ENCODE assay signal across 21 mouse cellular contexts in the genomic region with DNA sequence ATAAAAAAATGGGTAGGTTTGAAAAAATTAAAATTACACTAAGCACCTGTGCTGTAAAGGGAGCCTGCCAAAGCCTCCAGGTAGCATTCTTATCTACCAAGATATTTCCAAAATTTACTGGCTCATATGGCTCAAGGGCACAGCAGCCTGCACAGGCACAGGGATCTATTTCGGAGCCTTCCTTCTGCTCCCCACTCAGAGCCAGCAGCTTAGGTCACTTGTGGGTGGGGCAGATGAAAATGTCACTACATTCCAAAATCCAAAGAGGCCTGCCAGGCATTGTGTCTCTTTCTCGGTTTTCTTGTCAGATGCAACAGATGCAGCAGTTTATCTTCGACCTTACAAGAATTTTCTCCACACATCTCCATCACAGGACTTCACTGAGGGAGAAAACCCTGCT. TPM values are rescaled to one million over a fixed set of nuclear protein-coding genes. Genes with fewer than 3 reads are reported as not detected.
"Had no signal": no experiment of that assay in that cellular context is flagged by ENCODE, and none has a peak within 500 bp of the region (broad histone marks: within the 10 kb centered on the region; RNA-seq: fewer than 3 reads in every experiment).

No protein-coding gene starts in this region.

- H3K27me3 ChIP-seq: limb, embryonic 12.5 days; limb, embryonic 15.5 days; midbrain, embryonic 12.5 days; neural tube, embryonic 13.5 days; stomach, embryonic 15.5 days had no signal

- H3K4me1 ChIP-seq: limb, embryonic 12.5 days; limb, embryonic 15.5 days; midbrain, embryonic 12.5 days; neural tube, embryonic 13.5 days; stomach, embryonic 15.5 days had no signal

- ATAC-seq: liver, postnatal 0 days; lung, postnatal 0 days; midbrain, embryonic 16.5 days had no signal

- H3K4me2 ChIP-seq: limb, embryonic 12.5 days; limb, embryonic 15.5 days; liver, embryonic 11.5 days; lung, embryonic 14.5 days; midbrain, embryonic 12.5 days; neural tube, embryonic 13.5 days; stomach, embryonic 15.5 days had no signal

- H3K9me3 ChIP-seq: limb, embryonic 12.5 days; limb, embryonic 15.5 days; midbrain, embryonic 12.5 days; neural tube, embryonic 13.5 days; stomach, embryonic 15.5 days had no signal

- H3K36me3 ChIP-seq: limb, embryonic 15.5 days; stomach, embryonic 15.5 days had no signal

- H3K9ac ChIP-seq: limb, embryonic 12.5 days; limb, embryonic 15.5 days; liver, embryonic 14.5 days; liver, postnatal 0 days; lung, embryonic 14.5 days; midbrain, embryonic 12.5 days; neural tube, embryonic 13.5 days; stomach, embryonic 15.5 days had no signal

- DNase-seq: kidney, postnatal 10 days; kidney, postnatal 36 days; left cerebral cortex, postnatal 4 days; liver, postnatal 0 days; lung, embryonic 14.5 days; retina, postnatal 1 day; right cerebral cortex, postnatal 25 days; spleen, adult 18-20 months; thymus, postnatal 25 days had no signal

- H3K27ac ChIP-seq: limb, embryonic 12.5 days; limb, embryonic 15.5 days; liver, embryonic 14.5 days; macrophage; midbrain, embryonic 12.5 days; neural tube, embryonic 13.5 days; stomach, embryonic 15.5 days had no signal

- H3K4me3 ChIP-seq: limb, embryonic 12.5 days; limb, embryonic 15.5 days; midbrain, embryonic 12.5 days; myocyte; neural tube, embryonic 13.5 days; stomach, embryonic 15.5 days had no signal

RNA-seq across cellular contexts. Expression of a gene that starts 15.7 kb away (rescaled TPM):
- polyA plus RNA-seq: liver, postnatal 0 days; lung, embryonic 14.5 days; lung, postnatal 0 days; macrophage; midbrain, embryonic 16.5 days; thymus, postnatal 0 days had no signal
